Mouse (Mus musculus): ENCODE measurements around the gene P3h1. TPM values are rescaled to one million over a fixed set of nuclear protein-coding genes. Genes with fewer than 3 reads are reported as not detected.
"Not testable (repeated sequence)": the region's sequence is repeated elsewhere in the genome, so short reads cannot be mapped to it uniquely, and the experiment has no call there.

The P3h1 gene
- total RNA-seq, 1 experiment from 2014 or later = 29.2 TPM

DNA sequence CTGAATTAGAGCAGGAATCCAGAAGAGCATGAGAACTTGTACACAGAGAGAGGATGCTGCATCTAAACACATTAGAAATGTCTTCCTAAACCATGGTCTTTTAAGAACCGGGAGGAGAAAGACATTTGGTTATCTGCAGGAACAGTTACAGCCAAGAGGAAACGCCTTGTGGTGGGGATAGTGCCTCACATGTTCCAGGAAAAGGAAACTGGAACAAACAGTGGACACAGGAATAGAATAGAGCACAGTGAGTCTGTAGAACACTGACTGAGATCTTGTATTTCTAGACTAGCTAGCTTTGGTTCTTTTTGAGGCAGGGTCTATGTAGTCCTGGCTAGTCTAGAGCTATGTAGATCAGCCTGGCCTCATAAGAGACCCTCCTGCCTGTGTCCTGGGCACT lies 42.5 kb downstream of the P3h1 start:
- no peak for DNase-seq

DNA sequence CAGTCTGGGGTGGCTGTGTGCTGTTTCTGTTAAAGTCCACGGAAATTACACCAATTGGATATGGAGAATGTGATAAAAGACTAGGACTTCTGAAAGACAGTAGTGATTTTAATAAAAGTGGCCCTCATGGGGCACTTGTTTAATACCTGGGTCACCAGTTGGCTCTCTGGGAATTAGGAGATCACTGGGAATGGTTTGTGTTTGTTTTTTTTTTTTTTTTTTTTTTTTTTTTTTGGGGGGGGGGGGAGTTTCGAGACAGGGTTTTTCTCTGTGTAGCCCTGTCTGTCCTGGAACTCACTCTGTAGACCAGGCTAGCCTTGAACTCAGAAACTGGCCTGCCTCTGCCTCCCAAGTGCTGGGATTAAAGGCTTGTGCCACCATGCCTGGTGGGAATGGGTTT lies 43.0 kb downstream of the P3h1 start:
- no peak for DNase-seq

DNA sequence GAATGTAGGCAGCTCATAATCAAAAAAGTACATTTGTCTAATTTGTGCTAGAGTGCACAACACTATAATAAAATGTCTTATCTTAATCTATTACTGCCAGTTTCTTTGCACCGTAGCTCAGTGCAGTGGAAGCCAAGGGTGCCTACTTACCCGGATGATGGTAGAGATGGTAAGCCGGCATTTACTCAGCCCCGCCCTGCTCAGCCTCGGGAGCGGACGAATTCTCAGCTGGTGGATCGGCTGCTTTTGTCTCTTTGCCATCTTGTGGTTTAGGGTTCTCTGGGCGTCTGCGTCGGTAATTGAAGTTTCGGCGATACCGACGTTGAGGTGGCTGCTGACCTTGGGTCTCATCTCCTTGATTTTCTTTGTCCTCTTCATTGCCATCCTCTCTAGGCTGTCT lies 46.1 kb downstream of the P3h1 start:
- not testable (repeated sequence) for DNase-seq

DNA sequence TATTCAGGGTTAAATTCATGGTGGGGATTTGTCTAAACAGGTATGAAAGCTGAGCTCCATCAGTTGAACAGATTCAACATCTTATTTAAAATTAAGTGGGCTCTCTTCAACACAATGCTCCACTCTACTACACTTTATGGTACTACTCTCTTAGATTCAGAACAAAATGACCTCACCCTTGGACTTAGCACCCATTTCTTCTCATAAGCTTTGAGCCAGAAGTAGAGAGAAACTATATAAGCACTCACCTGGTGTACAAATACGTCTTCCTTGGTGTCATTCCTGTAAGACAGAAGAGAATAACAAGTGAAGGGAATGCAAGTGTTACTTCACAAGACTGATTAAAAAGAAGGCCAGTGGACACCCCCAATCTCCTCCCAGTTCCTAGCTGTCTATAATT lies 52.1 kb downstream of the P3h1 start:
- DNase-seq = no peak

DNA sequence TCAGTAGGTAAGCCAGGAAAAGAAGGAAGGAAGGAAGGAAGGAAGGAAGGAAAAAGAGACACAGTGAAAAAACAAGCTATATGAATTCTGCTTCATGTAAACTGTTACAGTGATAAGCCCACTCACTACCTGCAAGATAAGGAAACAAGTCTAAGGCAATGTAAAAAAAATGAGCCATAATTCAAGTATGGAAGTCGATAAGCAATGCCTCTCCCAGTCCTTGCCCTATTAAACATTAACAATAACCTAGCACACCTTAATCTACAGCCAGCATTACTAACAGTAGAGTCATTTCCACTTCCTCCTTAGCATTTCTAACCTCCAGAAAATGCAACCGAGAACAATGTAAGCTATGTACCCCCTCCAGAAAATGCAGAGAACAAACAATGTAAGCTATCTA lies 52.6 kb downstream of the P3h1 start:
- no peak for DNase-seq

DNA sequence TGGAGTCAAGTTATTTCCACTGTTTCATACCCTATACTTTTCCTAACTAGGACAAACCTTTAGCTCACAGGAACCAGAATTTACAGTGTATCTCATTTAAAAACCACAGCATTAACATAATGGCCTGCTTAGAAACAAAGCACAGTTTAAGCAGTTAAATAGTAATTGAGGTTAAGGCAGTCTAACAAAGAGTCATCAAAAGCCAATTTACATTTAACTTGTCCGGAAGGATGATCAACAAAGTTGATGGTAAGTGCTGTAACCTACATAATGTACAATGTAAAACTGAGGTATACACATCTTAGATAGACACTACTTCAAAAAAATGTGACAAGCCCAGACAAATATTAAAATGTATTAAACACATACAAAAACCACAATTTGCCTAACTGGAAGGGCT lies 59.2 kb downstream of the P3h1 start:
- no peak for DNase-seq

DNA sequence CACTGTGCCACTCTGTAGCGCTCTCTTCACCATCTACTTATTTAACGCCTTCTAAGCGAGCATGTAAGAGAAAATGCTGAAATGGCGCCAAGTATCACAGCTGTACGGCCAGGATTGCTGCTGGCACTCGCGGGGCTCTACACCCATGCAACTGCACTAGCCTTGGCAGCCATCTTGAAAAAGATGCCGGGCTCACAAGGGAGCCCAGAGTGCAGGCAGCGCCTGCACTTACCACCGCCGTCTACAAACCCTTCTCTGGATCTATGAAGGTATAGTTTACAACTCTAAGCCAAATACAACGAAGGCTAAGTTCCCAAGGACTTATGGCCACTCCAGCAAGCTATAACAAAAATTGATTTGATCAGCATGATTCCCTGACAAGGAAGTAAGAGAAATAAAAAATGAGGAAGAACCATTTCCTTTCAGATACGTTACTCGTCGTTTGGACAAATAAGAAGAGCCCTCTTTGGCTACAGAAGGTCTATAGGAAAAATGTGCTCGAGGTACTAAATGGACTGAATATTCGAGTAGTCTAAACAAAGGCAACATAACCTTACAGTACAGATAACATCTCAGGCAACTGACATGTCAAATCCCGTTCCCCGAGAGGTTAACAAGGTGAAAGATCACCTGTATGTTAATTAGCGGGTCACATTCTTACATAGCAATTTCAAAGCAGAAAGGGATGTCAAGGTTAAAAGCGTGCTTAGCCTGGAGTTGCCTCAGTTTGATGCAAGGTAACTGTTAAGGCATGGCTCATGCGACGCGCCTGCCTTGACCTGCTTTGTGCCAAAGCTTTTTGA lies 60.3 kb downstream of the P3h1 start:
- DNase-seq = peak; percentile 37

DNA sequence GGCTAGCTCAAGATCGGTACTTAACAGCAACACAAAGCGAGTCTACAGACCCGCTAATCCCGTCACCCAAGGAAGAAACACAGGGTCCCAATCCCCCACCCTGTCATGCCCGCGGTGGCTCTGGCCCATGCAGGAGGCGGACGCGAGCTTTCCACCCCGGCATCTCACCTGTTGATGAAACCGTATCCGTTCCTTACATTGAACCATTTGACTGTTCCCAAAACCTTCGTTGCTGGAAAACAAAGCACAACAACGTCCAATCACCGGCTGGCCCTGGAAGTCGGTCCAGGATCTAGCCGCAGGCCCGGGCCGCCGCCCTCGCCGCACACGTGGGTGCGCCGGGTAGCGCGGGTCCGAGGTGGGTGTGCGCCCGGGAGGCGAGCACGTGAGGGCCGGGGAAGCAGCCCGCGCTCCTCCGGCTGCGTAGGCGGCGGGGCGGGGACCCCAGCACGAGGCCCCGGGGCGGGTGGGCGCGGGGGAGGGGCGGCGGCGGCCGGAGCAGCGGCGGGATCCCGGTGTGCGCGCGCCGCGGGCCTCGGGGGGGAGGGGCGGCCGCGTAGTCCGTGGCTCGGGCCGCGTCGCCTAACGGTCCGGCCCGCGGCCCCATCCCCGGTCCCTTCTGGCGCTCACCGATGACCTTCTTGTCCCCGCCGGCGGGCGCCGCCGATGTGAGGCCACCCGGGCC lies 61.0 kb downstream of the P3h1 start:
- peak; percentile 38 for DNase-seq

DNA sequence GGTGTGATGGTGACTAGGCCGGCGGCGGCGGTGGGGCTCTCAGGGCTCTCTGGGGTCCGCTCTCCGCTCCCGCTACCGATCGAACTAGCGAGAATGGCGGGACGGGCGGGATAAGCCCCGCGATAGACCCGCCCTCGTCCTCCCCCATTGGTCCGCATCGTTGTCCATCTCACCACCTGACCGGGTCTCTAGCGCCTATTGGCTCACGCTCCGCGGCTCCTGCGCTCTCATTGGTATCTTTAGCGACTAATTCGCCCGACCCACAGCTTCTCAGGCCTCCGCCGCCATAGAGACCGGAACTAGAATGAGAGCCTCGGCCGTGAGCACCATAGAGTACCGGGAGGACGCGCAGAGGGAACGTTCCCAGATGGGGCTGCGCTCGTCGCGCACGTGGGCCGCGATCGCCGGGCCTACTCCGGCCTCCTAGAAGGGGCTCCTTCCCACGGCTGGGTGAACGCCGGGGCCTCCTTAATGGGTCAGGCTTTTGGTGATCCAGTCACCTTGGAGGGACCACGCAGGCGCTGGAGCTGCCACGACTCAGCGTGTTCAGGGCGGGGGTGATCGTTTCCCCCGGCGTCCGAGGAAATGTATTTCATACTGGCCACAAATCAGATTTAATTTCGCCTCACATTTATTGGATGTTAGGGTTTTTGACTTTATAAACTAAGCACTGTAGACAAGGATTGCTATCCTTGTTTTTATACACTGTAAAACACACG lies 61.9 kb downstream of the P3h1 start, which contains the start of gene Ybx1:
TSS of gene Ybx1 (minus strand) at position 190 of the 719 bp plus-strand sequence.
- peak; percentile 100 for DNase-seq

DNA sequence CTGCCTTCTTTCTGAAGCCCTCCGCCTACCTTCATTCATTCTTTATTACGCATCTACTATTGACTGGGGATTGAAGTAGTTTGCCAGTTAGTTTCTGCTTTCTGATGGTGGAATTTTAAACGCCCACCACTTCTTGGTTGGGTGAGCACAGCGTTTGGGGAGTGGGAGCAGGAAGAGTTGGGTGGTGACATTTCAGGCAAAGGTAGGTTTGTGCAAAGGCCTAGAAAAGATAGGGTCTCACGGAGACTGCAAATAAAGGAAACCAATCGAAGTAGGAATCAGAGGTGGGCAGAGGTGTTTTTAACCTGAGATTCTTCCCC lies 62.4 kb downstream of the P3h1 start:
- DNase-seq = no peak

DNA sequence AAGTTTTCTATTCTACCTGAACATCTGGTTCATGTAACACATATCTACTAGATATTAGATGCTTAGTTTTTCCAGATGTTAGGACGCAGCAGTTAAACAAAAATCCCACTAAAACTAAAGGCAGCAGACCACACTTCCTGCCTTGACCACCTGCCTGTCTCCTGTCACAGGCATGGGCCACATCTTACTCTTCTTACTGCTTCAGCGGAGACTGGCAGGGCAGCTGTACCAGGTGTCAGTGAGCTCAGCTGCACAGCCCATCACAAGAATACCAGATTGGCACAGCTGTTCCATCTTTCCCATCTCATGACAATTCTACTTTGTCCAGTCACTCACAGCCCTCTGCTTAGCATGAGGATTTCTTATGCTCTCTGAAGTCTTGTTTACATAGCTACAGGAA lies 64.6 kb downstream of the P3h1 start:
- no peak for DNase-seq

Other genes with a start within 250 kb of the P3h1 start
- 19.7 and 21.6 TPM in 2 replicates for gene Slc2a1, start 124.2 kb upstream of the P3h1 start, total RNA-seq (2021)
- gene Zfp691, start 58.7 kb upstream of the P3h1 start, total RNA-seq (2021) = 15.3 and 16.6 TPM in 2 replicates
- gene Ermap, start 42.9 kb upstream of the P3h1 start, total RNA-seq (2021) = 0.30 TPM in 1 of 2 replicates, not detected in the other
- gene Svbp, start 37.6 kb upstream of the P3h1 start, total RNA-seq (2021) = 17.7 and 20.2 TPM in 2 replicates
- gene Tmem269, start 14.7 kb upstream of the P3h1 start, total RNA-seq (2021) = not detected in 2 replicates
- gene AU022252, start 203 bp upstream of the P3h1 start, total RNA-seq (2021) = 27.9 and 28.1 TPM in 2 replicates
- 0.21 TPM in 1 of 2 replicates, not detected in the other for gene Cldn19, start 22.5 kb downstream of the P3h1 start, total RNA-seq (2021)
- gene Ybx1, start 61.7 kb downstream of the P3h1 start, total RNA-seq (2021) = 585 and 731 TPM in 2 replicates
- 14.1 and 26.4 TPM in 2 replicates for gene Ppih, start 87.6 kb downstream of the P3h1 start, total RNA-seq (2021)
- 12.5 and 15.9 TPM in 2 replicates for gene Ccdc30, start 182.6 kb downstream of the P3h1 start, total RNA-seq (2021)
- gene Ppcs, start 189.5 kb downstream of the P3h1 start, total RNA-seq (2021) = 45.9 and 48.6 TPM in 2 replicates
- gene Zmynd12, start 189.9 kb downstream of the P3h1 start, total RNA-seq (2021) = 2.3 and 4.5 TPM in 2 replicates

All from adrenal gland, postnatal 25 days (tissue).